Mouse (Mus musculus): ENCODE measurements around the gene Ttc28.

- TF ChIP-seq CTCF (IDR thresholded peaks at IDR 0.05; ENCODE audit: extremely low read depth, insufficient read depth, insufficient read length, insufficient replicate concordance) (no peak), POLR2A (IDR thresholded peaks at IDR 0.05; ENCODE audit: low read depth, low read length) (no peak)
These were observed 39.9 kb downstream of the Ttc28 start for GRCm38 (mm10) chr5:110919541-110919940.

All from spleen, adult 2 months (tissue).